Mouse (Mus musculus) liver, embryonic 14.5 days (tissue): Measurements from ENCODE around the gene Morc1.

Experiments
- CTCF ChIP-seq: IDR thresholded peaks from 2 replicates; pipeline ENCODE4 v1.5.1; 2016; ENCODE audit warnings: antibody characterized with exemption, low read depth, control low read depth
- EP300 ChIP-seq: IDR thresholded peaks from 2 replicates; pipeline ENCODE4 v1.6.1; 2016; ENCODE audit warnings: antibody characterized with exemption, low read depth

DNA sequence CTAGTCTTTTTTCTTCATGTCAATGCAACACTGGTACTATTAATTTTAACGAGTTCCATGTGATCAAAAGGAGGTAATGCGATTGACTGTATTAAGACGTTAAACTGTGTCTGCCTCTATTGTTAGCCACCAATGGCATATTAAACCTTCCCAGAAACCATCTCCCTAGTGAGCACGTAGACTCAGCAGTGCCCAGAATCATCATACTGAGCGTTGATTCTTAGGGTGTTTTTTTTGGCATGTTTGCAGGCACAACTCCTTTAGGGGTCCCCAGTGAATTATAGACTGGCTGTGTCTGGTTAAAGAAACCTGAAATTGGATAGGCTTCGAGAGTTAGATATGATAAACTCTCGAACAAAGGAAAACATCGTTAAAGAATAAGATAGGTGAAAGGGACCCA lies 189.5 kb downstream of the Morc1 start:
- TF ChIP-seq CTCF (no peak), EP300 (no peak)
